Mouse (Mus musculus) stomach, postnatal 0 days (tissue): ENCODE results near the gene Fbxo31.

Source experiments
- CTCF ChIP-seq: IDR thresholded peaks from 2 replicates; pipeline ENCODE4 v1.5.1; 2016; ENCODE audit warnings: antibody characterized with exemption, low read depth, mild to moderate bottlenecking, moderate library complexity
- EP300 ChIP-seq: optimal IDR thresholded peaks from 2 replicates; pipeline ENCODE3; 2016; ENCODE audit warnings: antibody characterized with exemption

GRCm38 (mm10) chr8:121620801-121621516 lies 42.4 kb upstream of the Fbxo31 start:
- no peak for TF ChIP-seq CTCF
- no peak for TF ChIP-seq EP300
